ENCODE assay signal across 18 mouse cellular contexts in the genomic region with DNA sequence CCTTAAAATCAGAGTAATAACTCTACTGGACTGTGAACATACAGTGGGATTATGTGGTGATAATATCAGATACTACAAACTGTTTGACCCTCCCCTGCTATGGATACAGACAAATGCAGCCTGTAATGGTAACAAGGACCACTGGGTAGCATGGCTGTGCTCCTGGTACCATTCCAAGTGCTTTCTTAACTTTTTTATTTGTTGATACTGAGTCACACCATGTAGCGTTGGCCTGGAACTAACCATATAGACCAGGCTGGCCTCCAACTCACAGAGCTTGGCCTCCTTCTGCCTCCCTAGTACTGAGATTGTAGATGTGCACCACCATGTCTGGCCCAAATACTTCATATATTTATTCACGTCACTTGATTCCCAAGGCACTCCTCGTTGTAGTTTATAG. TPM values are rescaled to one million over a fixed set of nuclear protein-coding genes. Genes with fewer than 3 reads are reported as not detected.
DNase-seq lines count a peak whose midpoint lies in the region; ATAC-seq lines count a peak whose summit lies in the region.
"Had no signal": no experiment of that assay in that cellular context is flagged by ENCODE, and none has a peak within 500 bp of the region (broad histone marks: within the 10 kb centered on the region; RNA-seq: fewer than 3 reads in every experiment).

No protein-coding gene starts in this region.

- WGBS in kidney, embryonic 15.5 days, result 92% methylated on average over 3 of the region's 3 CpGs
- 94% methylated on average over 3 of the region's 3 CpGs for WGBS in forebrain, embryonic 10.5 days

- DNase-seq in gastrocnemius, postnatal 25 days, result peak; percentile 38
- no peak for DNase-seq in gastrocnemius, postnatal 36 days
- DNase-seq in kidney, postnatal 10 days, result peak; percentile 52
- peak; percentile 39 for DNase-seq in adrenal gland, adult 8-10 months
- peak; percentile 54 to 55 for DNase-seq in kidney, postnatal 36 days
- no peak for DNase-seq in forebrain, embryonic 10.5 days (ENCODE audit: extremely low spot score, low spot score)
- DNase-seq: cerebellum, adult 9-11 months; layer of hippocampus, postnatal 36 days; retina, postnatal 1 day; thymus, postnatal 25 days had no signal

- H3K9me3 ChIP-seq in kidney, embryonic 15.5 days (replicated peaks), result no peaks in the 10 kb centered on the region
- no peaks in the 10 kb centered on the region for H3K9me3 ChIP-seq in forebrain, embryonic 10.5 days
- H3K9me3 ChIP-seq: embryonic facial prominence, embryonic 10.5 days; heart, embryonic 15.5 days; hindbrain, embryonic 13.5 days; neural tube, embryonic 13.5 days; stomach, embryonic 15.5 days had no signal

- H3K4me2 ChIP-seq in kidney, embryonic 15.5 days, result no peak overlapping the region
- H3K4me2 ChIP-seq: heart, embryonic 15.5 days; hindbrain, embryonic 13.5 days; neural tube, embryonic 13.5 days; stomach, embryonic 15.5 days had no signal

- H3K4me3 ChIP-seq in kidney, embryonic 15.5 days (replicated peaks), result no peak overlapping the region
- H3K4me3 ChIP-seq in forebrain, embryonic 10.5 days, result no peak overlapping the region
- H3K4me3 ChIP-seq: embryonic facial prominence, embryonic 10.5 days; heart, embryonic 15.5 days; hindbrain, embryonic 13.5 days; neural tube, embryonic 13.5 days; stomach, embryonic 15.5 days had no signal

- H3K36me3 ChIP-seq in kidney, embryonic 15.5 days, result peaks cover 66% of the 10 kb centered on the region
- H3K36me3 ChIP-seq in forebrain, embryonic 10.5 days (replicated peaks), result peaks cover 68% of the 10 kb centered on the region

- no peaks in the 10 kb centered on the region for H3K27me3 ChIP-seq in kidney, embryonic 15.5 days
- no peaks in the 10 kb centered on the region for H3K27me3 ChIP-seq in forebrain, embryonic 10.5 days (ENCODE audit: poor library complexity, severe bottlenecking)
- H3K27me3 ChIP-seq: heart, embryonic 15.5 days; hindbrain, embryonic 13.5 days; neural tube, embryonic 13.5 days; stomach, embryonic 15.5 days had no signal

- intact Hi-C loops in gastrocnemius, postnatal 36 days (cut with DNase I), result no loop called here

- ATAC-seq in kidney, embryonic 15.5 days (replicated peaks; ENCODE audit: low FRiP score), result no peak

- no peak overlapping the region for H3K27ac ChIP-seq in kidney, embryonic 15.5 days
- no peak overlapping the region for H3K27ac ChIP-seq in forebrain, embryonic 10.5 days
- H3K27ac ChIP-seq: embryonic facial prominence, embryonic 10.5 days; heart, embryonic 15.5 days; hindbrain, embryonic 13.5 days; liver, embryonic 14.5 days; neural tube, embryonic 13.5 days; stomach, embryonic 15.5 days had no signal

- no peaks in the 10 kb centered on the region for H3K4me1 ChIP-seq in kidney, embryonic 15.5 days
- H3K4me1 ChIP-seq in forebrain, embryonic 10.5 days, result no peaks in the 10 kb centered on the region
- H3K4me1 ChIP-seq: hindbrain, embryonic 13.5 days; neural tube, embryonic 13.5 days had no signal

- no peak overlapping the region for H3K9ac ChIP-seq in kidney, embryonic 15.5 days
- H3K9ac ChIP-seq: heart, embryonic 15.5 days; hindbrain, embryonic 13.5 days; liver, embryonic 14.5 days; neural tube, embryonic 13.5 days; stomach, embryonic 15.5 days had no signal

RNA-seq across cellular contexts. Expression of gene Sult1a1, which starts 11.0 kb away (rescaled TPM):
- total RNA-seq in gastrocnemius, postnatal 25 days (2021), result 10 to 100 TPM; 12.3 to 22.9 TPM
- 10 to 100 TPM; 15.7 to 21.0 TPM for total RNA-seq in gastrocnemius, postnatal 36 days (2021)
- polyA plus RNA-seq in kidney, embryonic 15.5 days (2015; fragmentation: Nextera tagmentation; extraction: Ambion mirVana), result 6.2 and 8.3 TPM in 2 replicates
- total RNA-seq in adrenal gland, adult 8-10 months (2022), result 10 to 100 TPM; 33.4 to 42.0 (median 40.2) TPM
- polyA plus RNA-seq in forebrain, embryonic 10.5 days (2016; fragmentation: Nextera tagmentation; extraction: Ambion mirVana), result 0.16 and 0.40 TPM in 2 replicates
- total RNA-seq: MEL had no signal

RNA-seq across cellular contexts. Expression of gene Sgf29, which starts 16.2 kb away (rescaled TPM):
- total RNA-seq in gastrocnemius, postnatal 25 days (2021), result 10 to 100 TPM; 24.0 to 25.1 TPM
- total RNA-seq in gastrocnemius, postnatal 36 days (2021), result 10 to 100 TPM; 29.3 to 33.2 TPM
- polyA plus RNA-seq in kidney, embryonic 15.5 days (2015; fragmentation: Nextera tagmentation; extraction: Ambion mirVana), result 48.2 and 55.0 TPM in 2 replicates
- total RNA-seq in adrenal gland, adult 8-10 months (2022), result 10 to 100 TPM; 30.5 to 44.4 (median 38.2) TPM
- 61.1 and 64.5 TPM in 2 replicates for polyA plus RNA-seq in forebrain, embryonic 10.5 days (2016; fragmentation: Nextera tagmentation; extraction: Ambion mirVana)

RNA-seq across cellular contexts. Expression of gene Bola2, which starts 29.9 kb away (rescaled TPM):
- 10 to 100 TPM; 33.1 to 37.0 TPM for total RNA-seq in gastrocnemius, postnatal 25 days (2021)
- total RNA-seq in gastrocnemius, postnatal 36 days (2021), result 10 to 100 TPM; 29.9 to 36.8 TPM
- polyA plus RNA-seq in kidney, embryonic 15.5 days (2015; fragmentation: Nextera tagmentation; extraction: Ambion mirVana), result 144 and 146 TPM in 2 replicates
- 100 to 1,000 TPM in 1 of 4 experiments, 10 to 100 TPM in 3; 78.0 to 116 (median 95.6) TPM for total RNA-seq in adrenal gland, adult 8-10 months (2022)
- 213 and 216 TPM in 2 replicates for polyA plus RNA-seq in forebrain, embryonic 10.5 days (2016; fragmentation: Nextera tagmentation; extraction: Ambion mirVana)

RNA-seq across cellular contexts. Expression of gene Slx1b, which starts 30.3 kb away (rescaled TPM):
- total RNA-seq in gastrocnemius, postnatal 25 days (2021), result 1 to 10 TPM; 2.7 to 3.3 TPM
- total RNA-seq in gastrocnemius, postnatal 36 days (2021), result 1 to 10 TPM; 2.1 to 3.6 TPM
- 12.9 and 13.1 TPM in 2 replicates for polyA plus RNA-seq in kidney, embryonic 15.5 days (2015; fragmentation: Nextera tagmentation; extraction: Ambion mirVana)
- 10 to 100 TPM; 14.7 to 21.1 (median 18.2) TPM for total RNA-seq in adrenal gland, adult 8-10 months (2022)
- 13.5 and 14.0 TPM in 2 replicates for polyA plus RNA-seq in forebrain, embryonic 10.5 days (2016; fragmentation: Nextera tagmentation; extraction: Ambion mirVana)

RNA-seq across cellular contexts. Expression of gene Nupr1, which starts 34.6 kb away (rescaled TPM):
- total RNA-seq in gastrocnemius, postnatal 25 days (2021), result 10 to 100 TPM; 10.6 to 14.2 TPM
- total RNA-seq in gastrocnemius, postnatal 36 days (2021), result 10 to 100 TPM in 1 of 2 experiments, 1 to 10 TPM in 1; 8.5 to 11.9 TPM
- 9.7 and 13.6 TPM in 2 replicates for polyA plus RNA-seq in kidney, embryonic 15.5 days (2015; fragmentation: Nextera tagmentation; extraction: Ambion mirVana)
- 10 to 100 TPM in 2 of 4 experiments, 1 to 10 TPM in 2; 7.9 to 17.5 (median 10.3) TPM for total RNA-seq in adrenal gland, adult 8-10 months (2022)
- polyA plus RNA-seq in forebrain, embryonic 10.5 days (2016; fragmentation: Nextera tagmentation; extraction: Ambion mirVana), result 1.3 and 2.0 TPM in 2 replicates

Comparison
In these comparisons a context has a peak if more than half of its experiments do, and no peak if none do; other contexts are left out.
1. DNase-seq: peak in gastrocnemius, postnatal 25 days (single experiment), kidney, postnatal 10 days (single experiment), adrenal gland, adult 8-10 months (single experiment) and kidney, postnatal 36 days (2 of 2); none in gastrocnemius, postnatal 36 days (0 of 2) and forebrain, embryonic 10.5 days (single experiment).